Mouse (Mus musculus) intestine, embryonic 16.5 days (tissue): ENCODE data around the gene Sgsm3. TPM values are rescaled to one million over a fixed set of nuclear protein-coding genes. Genes with fewer than 3 reads are reported as not detected.
"Not testable (repeated sequence)": the region's sequence is repeated elsewhere in the genome, so short reads cannot be mapped to it uniquely, and the experiment has no call there.

Experiments used
- ATAC-seq: fragments of 200-750 bp; cut with Nextera tagmentation; 2 replicates; pipeline ENCODE4 v1.8.0; 2017; ENCODE audit warnings: moderate TSS enrichment, moderate library complexity
- H3K27ac ChIP-seq: fragments of 300-500 bp; sonication (generic); 2 replicates; pipeline ENCODE4 v1.5.1; 2014; ENCODE audit warnings: mild to moderate bottlenecking, low read length
- H3K27me3 ChIP-seq: fragments of 300-500 bp; sonication (generic); replicated peaks from 2 replicates; pipeline ENCODE4 v1.6.1; 2014; ENCODE audit warnings: low read length, control low read depth, mixed read lengths; ENCODE audit not compliant: control insufficient read depth, insufficient read depth
- H3K36me3 ChIP-seq: fragments of 300-500 bp; sonication (generic); 2 replicates; pipeline ENCODE4 v1.6.1; 2014; ENCODE audit warnings: low read length, control low read depth; ENCODE audit not compliant: control insufficient read depth, insufficient read depth
- H3K4me1 ChIP-seq: fragments of 300-500 bp; sonication (generic); 2 replicates; pipeline ENCODE4 v1.6.1; 2014; ENCODE audit warnings: low read length, control low read depth, mixed read lengths; ENCODE audit not compliant: control insufficient read depth, insufficient read depth
- H3K4me2 ChIP-seq: fragments of 300-500 bp; sonication (generic); 2 replicates; pipeline ENCODE4 v1.6.1; 2014; ENCODE audit warnings: low read depth, low read length, control low read depth
- H3K4me3 ChIP-seq: fragments of 300-500 bp; sonication (generic); 2 replicates; pipeline ENCODE4 v1.5.1; 2014; ENCODE audit warnings: mild to moderate bottlenecking, low read length
- H3K9ac ChIP-seq: fragments of 300-500 bp; sonication (generic); 2 replicates; pipeline ENCODE4 v1.6.1; 2014; ENCODE audit warnings: low read depth, low read length
- H3K9me3 ChIP-seq: fragments of 300-500 bp; sonication (generic); 2 replicates; pipeline ENCODE4 v1.6.1; 2016; ENCODE audit warnings: low read length, control low read depth; ENCODE audit not compliant: control insufficient read depth
- WGBS: fragments of 180-500 bp; shearing (Covaris S2); extraction: QIAGEN DNeasy Blood & Tissue Kit; methylation state at CpG from one replicate; pipeline ENCODE4 v1.1.7; 2014; 5-methylcytosine and 5-hydroxymethylcytosine counted together
- polyA plus RNA-seq: library from polyadenylated mRNA; unstranded; fragments of >200 nt; fragmentation: Nextera tagmentation; extraction: Ambion mirVana; gene quantifications from 2 replicates; pipeline ENCODE4 v1.2.1, GENCODE M21; 2015

Sgsm3 gene
- 30.9 and 33.9 TPM in 2 replicates for polyA plus RNA-seq

DNA sequence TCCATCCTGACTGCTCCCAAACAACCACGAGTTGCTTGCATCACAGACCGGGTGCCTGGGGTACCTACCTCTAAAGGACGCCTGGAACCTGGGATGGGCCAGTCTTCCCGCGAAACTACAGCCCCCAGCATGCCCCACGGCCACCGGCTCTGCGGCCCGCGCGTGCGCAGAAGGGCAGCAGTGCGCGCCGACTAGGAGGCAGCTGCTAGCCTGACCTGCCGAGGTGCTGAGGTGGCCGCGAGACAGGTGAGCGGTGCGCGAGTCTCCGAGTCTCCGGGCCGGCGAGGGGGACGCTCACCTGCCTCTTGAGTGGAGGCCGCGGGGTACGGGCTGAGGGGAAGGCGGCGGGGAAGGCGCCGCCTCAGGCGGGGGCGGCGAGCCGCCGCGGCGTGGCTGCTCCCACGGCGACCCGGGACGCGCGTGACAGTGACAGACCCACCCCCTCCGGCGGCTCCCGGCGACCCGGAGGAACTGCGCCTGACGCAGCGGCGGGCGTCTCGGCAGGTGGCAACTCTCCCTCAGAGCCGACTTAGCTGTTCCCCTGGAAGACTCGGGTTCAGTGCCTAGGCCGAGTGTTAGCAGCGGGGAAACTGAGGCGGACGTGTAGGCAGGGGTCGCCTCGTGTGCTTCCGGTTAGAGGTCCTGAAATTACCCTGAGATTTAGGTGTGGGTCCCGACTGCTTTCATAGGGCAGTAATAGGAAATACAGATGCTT, at the start of gene Sgsm3:
Gene Sgsm3, plus strand, starts transcription at position 146 of the 715 bp plus-strand sequence.
- H3K9me3 ChIP-seq, result no peaks in the 10 kb centered on the region
- peak within 1 kb of the TSS; percentile 87 for H3K4me3 ChIP-seq
- ATAC-seq, result peak; percentile 95
- peak within 1 kb of the TSS; percentile 82 for H3K9ac ChIP-seq
- peaks cover 5% of the 10 kb centered on the region; the same call in 1 of the 2 replicates for H3K4me1 ChIP-seq
- H3K4me2 ChIP-seq, result peak within 1 kb of the TSS; percentile 91
- under 1% methylated on average over 66 of the region's 67 CpGs for WGBS
- no peaks in the 10 kb centered on the region for H3K27me3 ChIP-seq
- H3K36me3 ChIP-seq, result no peaks in the 10 kb centered on the region
- H3K27ac ChIP-seq, result no peak within 1 kb of the TSS

DNA sequence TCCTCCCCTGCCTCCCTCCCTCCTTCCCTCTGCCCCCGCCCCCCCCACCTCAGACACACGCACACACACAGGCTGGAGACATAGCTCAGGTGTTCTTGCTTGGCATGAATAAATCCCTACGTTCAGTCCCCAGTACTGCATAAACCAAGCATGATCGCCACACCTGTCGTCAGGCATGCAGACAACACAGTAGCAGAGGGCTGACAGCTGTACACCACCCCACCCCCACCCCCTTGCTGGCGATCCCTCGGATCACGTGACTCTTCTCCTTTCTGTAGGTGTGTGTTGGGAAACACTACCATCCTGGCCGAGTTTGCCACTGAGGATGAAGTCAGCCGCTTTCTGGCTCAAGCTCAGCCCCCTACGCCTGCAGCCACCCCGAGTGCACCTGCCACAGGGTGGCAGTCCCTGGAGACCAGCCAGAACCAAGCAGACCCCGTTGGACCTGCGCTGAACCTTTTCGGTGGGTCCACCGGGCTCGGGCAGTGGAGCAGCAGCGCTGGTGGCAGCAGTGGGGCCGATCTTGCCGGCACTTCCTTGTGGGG, 48.7 kb upstream of the Sgsm3 start:
- Histone ChIP-seq H3K27ac (no peak overlapping the region), H3K27me3 (no peaks in the 10 kb centered on the region), H3K4me3 (no peak overlapping the region), H3K4me1 (no peaks in the 10 kb centered on the region; the same call in 1 of the 2 replicates), H3K9ac (no peak overlapping the region), H3K4me2 (no peak overlapping the region), H3K9me3 (no peaks in the 10 kb centered on the region), H3K36me3 (peaks cover 3% of the 10 kb centered on the region; the same call in 1 of the 2 replicates)
- no peak for ATAC-seq
- 82% methylated on average over 20 of the region's 20 CpGs for WGBS

DNA sequence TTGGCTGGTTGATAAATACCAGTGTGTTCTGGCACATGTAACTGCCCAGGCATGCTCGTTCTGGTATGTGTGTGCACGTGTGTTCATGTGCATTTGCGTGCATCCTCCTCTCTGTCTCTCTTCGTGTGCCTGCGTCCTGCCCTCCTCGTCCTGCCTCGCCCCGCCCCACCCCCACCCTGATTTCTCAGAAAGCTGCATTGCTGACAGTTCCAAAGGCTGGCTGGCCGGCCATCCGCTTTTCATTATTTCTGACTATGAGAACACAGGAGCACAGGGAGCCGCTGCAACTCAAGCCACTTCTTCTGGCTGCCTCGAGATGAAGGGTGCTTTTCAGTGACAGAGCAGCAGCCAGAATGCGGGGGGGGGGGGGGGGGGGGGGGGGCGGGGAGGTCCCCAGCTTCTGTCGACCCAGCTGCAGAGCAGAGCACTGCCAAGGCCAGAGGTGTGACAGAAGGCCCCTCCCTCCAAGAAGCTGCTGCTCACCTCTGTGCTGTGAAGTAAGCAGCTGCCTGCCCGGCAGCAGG, 47.5 kb upstream of the Sgsm3 start:
- Histone ChIP-seq H3K4me2 (no peak overlapping the region), H3K4me1 (no peaks in the 10 kb centered on the region; the same call in 1 of the 2 replicates), H3K36me3 (peaks cover 3% of the 10 kb centered on the region; the same call in 1 of the 2 replicates), H3K9ac (no peak overlapping the region), H3K27me3 (no peaks in the 10 kb centered on the region), H3K27ac (no peak overlapping the region), H3K9me3 (no peaks in the 10 kb centered on the region), H3K4me3 (no peak overlapping the region)
- ATAC-seq, result no peak; the same call in 1 of the 2 replicates
- WGBS, result 34% methylated on average over 14 of the region's 16 CpGs

DNA sequence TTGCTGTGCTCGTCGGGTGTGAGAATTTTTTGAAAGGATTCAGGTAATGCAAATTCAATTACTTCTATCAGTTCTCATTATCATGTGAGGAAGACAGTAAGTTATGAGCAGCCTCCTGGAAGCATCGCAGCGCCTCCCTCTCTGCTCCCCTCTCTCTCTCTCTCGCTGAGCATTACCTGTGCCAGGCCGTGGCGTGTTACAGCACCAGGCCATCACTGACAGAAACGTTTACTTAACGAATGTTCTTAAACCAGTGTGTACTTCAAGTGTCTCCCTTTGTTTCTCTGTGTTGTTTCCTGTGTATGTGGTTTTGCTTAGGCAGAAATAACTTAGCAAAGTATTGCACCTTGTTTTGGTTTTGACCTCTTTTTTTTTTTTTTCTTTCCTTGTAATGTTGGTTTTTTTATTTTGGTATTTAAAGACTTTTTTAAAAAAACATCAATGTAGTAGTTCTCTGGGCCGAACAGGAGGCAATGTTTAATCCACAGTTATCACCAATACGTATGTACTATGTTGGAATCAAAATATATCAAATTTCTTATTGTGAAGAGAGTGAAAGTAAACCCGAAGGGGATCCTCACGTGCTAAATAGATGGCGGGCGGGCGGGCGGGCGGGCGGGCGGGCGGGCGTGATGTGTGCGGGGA, 46.8 kb upstream of the Sgsm3 start:
- not testable (repeated sequence) for H3K4me2 ChIP-seq, H3K36me3 ChIP-seq, H3K4me3 ChIP-seq, ATAC-seq, H3K4me1 ChIP-seq, H3K27me3 ChIP-seq, H3K9ac ChIP-seq, H3K27ac ChIP-seq, H3K9me3 ChIP-seq
- 84% methylated on average over 23 of the region's 23 CpGs for WGBS

DNA sequence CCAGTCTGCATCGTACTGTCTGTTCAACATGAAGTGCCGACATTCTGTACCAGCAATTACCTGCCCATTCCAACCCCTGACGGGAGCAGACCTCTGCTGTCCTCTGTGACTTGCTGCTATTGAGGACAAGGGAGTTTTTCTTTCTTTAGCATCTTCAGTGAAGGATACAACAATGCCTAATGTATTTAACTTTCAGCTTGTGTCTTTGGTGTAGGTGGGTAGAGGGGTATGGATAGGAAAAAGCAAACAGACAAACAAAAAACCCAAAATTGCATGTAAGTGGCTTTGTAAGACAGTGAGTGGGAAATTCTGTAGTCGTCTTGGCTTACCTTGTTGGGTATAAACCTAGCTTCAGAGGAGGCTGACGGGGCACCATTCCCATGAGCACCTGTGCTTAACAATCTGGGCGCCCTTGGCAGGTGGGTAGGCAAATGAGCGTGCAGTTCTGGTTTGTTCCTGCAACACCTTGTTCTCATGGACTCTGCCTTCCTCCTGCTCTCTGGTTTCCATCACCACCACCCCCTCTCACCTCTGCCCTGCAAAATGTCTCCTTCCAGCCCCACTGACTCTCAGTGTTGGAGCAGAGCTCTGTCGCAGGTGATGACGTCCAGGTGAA, 46.1 kb upstream of the Sgsm3 start:
- no peak overlapping the region for H3K9ac ChIP-seq
- H3K4me2 ChIP-seq, result no peak overlapping the region
- H3K27me3 ChIP-seq, result no peaks in the 10 kb centered on the region
- H3K36me3 ChIP-seq, result peaks cover 3% of the 10 kb centered on the region; the same call in 1 of the 2 replicates
- H3K4me3 ChIP-seq, result no peak overlapping the region
- ATAC-seq, result no peak
- H3K9me3 ChIP-seq, result no peaks in the 10 kb centered on the region
- 94% methylated on average over 9 of the region's 9 CpGs for WGBS
- no peak overlapping the region for H3K27ac ChIP-seq
- H3K4me1 ChIP-seq, result no peaks in the 10 kb centered on the region; the same call in 1 of the 2 replicates

DNA sequence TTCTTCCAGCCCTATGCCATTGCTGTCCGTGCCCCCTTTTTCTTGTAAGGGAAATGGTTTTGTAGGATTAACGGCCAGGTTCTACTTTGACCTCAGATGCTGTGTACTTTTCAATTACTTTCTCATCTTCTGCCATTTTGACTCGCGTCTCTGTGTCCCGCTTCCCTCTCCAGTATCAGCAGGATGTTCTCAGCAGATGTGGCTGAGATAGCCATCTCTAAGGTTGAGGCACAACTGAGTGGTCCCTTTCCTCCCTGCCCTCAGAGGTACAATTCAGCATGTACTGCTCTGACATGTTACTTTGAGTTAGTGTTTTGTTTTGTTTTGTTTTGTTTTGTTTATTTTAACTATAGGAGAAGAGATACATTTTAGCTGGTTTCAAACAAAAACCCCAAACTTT, 42.7 kb upstream of the Sgsm3 start:
- Histone ChIP-seq H3K4me1 (no peaks in the 10 kb centered on the region; the same call in 1 of the 2 replicates), H3K4me2 (no peak overlapping the region), H3K4me3 (no peak overlapping the region), H3K36me3 (no peaks in the 10 kb centered on the region), H3K9me3 (no peaks in the 10 kb centered on the region), H3K9ac (no peak overlapping the region), H3K27ac (no peak overlapping the region), H3K27me3 (no peaks in the 10 kb centered on the region)
- no peak for ATAC-seq
- WGBS, result 89% methylated on average over 5 of the region's 5 CpGs

DNA sequence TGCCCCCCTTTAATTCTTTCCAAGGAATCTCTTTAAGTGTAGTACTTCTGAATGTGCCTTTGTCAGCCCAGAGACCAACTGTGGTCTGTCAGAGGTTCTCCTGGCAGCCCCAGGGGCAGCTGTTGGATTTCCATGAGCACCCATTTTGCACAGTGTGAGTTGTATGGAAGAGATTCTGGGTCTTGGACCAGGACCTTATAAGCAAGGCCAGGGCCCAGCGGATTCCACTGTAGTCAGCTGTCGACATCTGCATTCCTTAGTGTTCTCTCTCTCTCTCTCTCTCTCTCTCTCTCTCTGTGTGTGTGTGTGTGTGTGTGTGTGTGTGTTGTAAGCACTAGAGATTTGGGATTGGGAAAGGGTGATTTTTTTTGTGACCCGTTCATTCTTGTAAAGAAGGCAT, 40.9 kb upstream of the Sgsm3 start:
- H3K4me2 ChIP-seq, result no peak overlapping the region
- no peak overlapping the region for H3K27ac ChIP-seq
- H3K4me1 ChIP-seq, result no peaks in the 10 kb centered on the region
- no peaks in the 10 kb centered on the region for H3K27me3 ChIP-seq
- H3K9ac ChIP-seq, result no peak overlapping the region
- H3K4me3 ChIP-seq, result no peak overlapping the region
- WGBS, result 80% methylated on average over 3 of the region's 3 CpGs
- no peaks in the 10 kb centered on the region for H3K9me3 ChIP-seq
- H3K36me3 ChIP-seq, result no peaks in the 10 kb centered on the region
- ATAC-seq, result no peak

DNA sequence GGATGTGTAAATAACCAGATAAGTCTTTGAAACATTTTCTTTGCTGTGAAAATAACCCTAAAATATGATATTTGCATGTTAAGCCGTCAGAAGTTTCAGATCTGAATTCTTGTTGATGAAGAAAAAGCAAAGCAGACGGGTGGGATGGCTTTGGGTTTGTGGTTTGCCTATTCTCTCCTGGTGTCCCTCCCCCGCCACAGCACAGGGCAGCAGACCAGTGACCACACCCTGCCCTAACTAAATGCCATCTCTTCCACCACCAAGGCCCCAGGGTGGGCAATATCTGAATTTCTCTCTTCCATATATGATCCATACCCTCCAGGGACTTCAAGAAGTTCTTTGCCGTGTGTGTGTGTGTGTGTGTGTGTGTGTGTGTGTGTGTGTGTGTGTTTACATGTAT, 39.0 kb upstream of the Sgsm3 start:
- WGBS, result 75% methylated on average over 4 of the region's 4 CpGs
- no peak overlapping the region for H3K4me3 ChIP-seq
- ATAC-seq, result no peak
- H3K9ac ChIP-seq, result no peak overlapping the region
- no peaks in the 10 kb centered on the region for H3K4me1 ChIP-seq
- no peaks in the 10 kb centered on the region for H3K9me3 ChIP-seq
- H3K27me3 ChIP-seq, result no peaks in the 10 kb centered on the region
- no peaks in the 10 kb centered on the region for H3K36me3 ChIP-seq
- no peak overlapping the region for H3K27ac ChIP-seq
- no peak overlapping the region for H3K4me2 ChIP-seq

DNA sequence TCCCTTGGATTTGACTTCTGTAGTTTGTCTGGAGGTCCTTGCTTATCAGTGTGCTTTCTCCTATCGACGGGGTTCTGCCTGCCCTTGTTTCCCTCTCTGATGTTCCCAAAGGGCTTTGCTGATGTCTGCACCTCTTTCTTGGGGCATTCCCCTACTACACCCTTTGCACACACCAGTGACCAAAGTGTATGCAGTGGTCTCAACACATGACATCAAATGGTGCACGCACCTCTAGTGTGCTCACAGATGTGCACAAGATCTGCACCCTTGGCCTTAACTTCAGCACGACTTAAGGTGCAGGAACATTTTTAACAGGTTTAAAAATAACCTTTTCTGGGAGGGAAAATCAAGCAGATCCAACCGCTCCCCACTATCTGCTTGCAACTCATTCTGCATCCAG, 38.2 kb upstream of the Sgsm3 start:
- Histone ChIP-seq H3K4me2 (no peak overlapping the region), H3K27ac (no peak overlapping the region), H3K36me3 (no peaks in the 10 kb centered on the region), H3K27me3 (no peaks in the 10 kb centered on the region), H3K4me1 (no peaks in the 10 kb centered on the region), H3K9ac (no peak overlapping the region), H3K9me3 (no peaks in the 10 kb centered on the region), H3K4me3 (no peak overlapping the region)
- 79% methylated on average over 5 of the region's 5 CpGs for WGBS
- ATAC-seq, result no peak
